Mouse (Mus musculus) MEL (cell line): Measurements from ENCODE around the gene Inpp1. TPM values are rescaled to one million over a fixed set of nuclear protein-coding genes. Genes with fewer than 3 reads are reported as not detected.

Experiments used
- DNase-seq: peaks from one replicate; pipeline ENCODE4 v3.0.0; 2011; ENCODE audit warnings: low read depth, low spot score
- H3K27ac ChIP-seq: 2 replicates; pipeline ENCODE4 v1.5.1; 2012; ENCODE audit warnings: low read depth, mild to moderate bottlenecking, control low read depth, low read length, moderate library complexity; ENCODE audit not compliant: control insufficient read depth
- H3K27me3 ChIP-seq, 2 experiments: fragments of 150-350 bp in 1 of 2; sonication (generic) in 1 of 2; 2 replicates each; pipeline ENCODE4 v1.6.1; 2012; ENCODE audit warnings: low read length in 2 of 2, mild to moderate bottlenecking in 2 of 2, improper control_type of control experiment in 1 of 2, moderate library complexity in 1 of 2; ENCODE audit not compliant: insufficient read depth in 2 of 2, control insufficient read depth in 1 of 2
- H3K36me3 ChIP-seq, 2 experiments: 2 replicates each; pipeline ENCODE4 v1.6.1; 2012 to 2014; ENCODE audit warnings: low read length in 2 of 2, improper control_type of control experiment in 1 of 2, inconsistent platforms in 1 of 2, mild to moderate bottlenecking in 1 of 2; ENCODE audit not compliant: insufficient read depth in 2 of 2, control insufficient read depth in 1 of 2
- H3K4me1 ChIP-seq, 2 experiments: fragments of 150-350 bp in 1 of 2; sonication (generic) in 1 of 2; 2 replicates each; pipeline ENCODE4 v1.6.1; 2012; ENCODE audit warnings: low read length in 2 of 2, improper control_type of control experiment in 1 of 2, mild to moderate bottlenecking in 1 of 2; ENCODE audit not compliant: insufficient read depth in 2 of 2, control insufficient read depth in 1 of 2
- H3K4me3 ChIP-seq, 2 experiments: fragments of 150-350 bp in 1 of 2; sonication (generic) in 1 of 2; 2 replicates each; pipeline ENCODE4 v1.5.1; 2012; ENCODE audit warnings: low read depth in 2 of 2, low read length in 2 of 2, mild to moderate bottlenecking in 2 of 2, moderate library complexity in 2 of 2, control low read depth in 1 of 2, improper control_type of control experiment in 1 of 2; ENCODE audit not compliant: control insufficient read depth in 1 of 2, insufficient read depth in 1 of 2
- H3K79me2 ChIP-seq: 2 replicates; pipeline ENCODE4 v1.6.1; 2012; ENCODE audit warnings: mild to moderate bottlenecking, low read length, moderate library complexity; ENCODE audit not compliant: control insufficient read depth, poor library complexity, insufficient read depth
- H3K9ac ChIP-seq: 2 replicates; pipeline ENCODE4 v1.6.1; 2012; ENCODE audit warnings: low read depth, mild to moderate bottlenecking, control low read depth, low read length, moderate library complexity; ENCODE audit not compliant: control insufficient read depth, poor library complexity, severe bottlenecking
- H3K9me3 ChIP-seq: fragments of 150-350 bp; sonication (generic); replicated peaks from 2 replicates; pipeline ENCODE4 v1.6.1; 2012; ENCODE audit warnings: mild to moderate bottlenecking, low read length, improper control_type of control experiment, moderate library complexity; ENCODE audit not compliant: insufficient read depth
- BHLHE40 ChIP-seq: IDR thresholded peaks from 2 replicates; pipeline ENCODE4 v1.6.1; 2012; ENCODE audit warnings: low read depth, mild to moderate bottlenecking, inconsistent platforms, low read length, improper control_type of control experiment, borderline replicate concordance
- CHD1 ChIP-seq: IDR thresholded peaks from 2 replicates; pipeline ENCODE4 v1.6.1; 2012; ENCODE audit warnings: low read depth, mild to moderate bottlenecking, inconsistent platforms, low read length, improper control_type of control experiment
- CTCF ChIP-seq, 3 experiments: IDR thresholded peaks in 2 of 3; conservative IDR thresholded peaks in 1 of 3; 2 replicates each; pipeline ENCODE4 v1.5.1; 2011 to 2012; ENCODE audit warnings: low read length in 3 of 3, low read depth in 2 of 3, mild to moderate bottlenecking in 2 of 3, improper control_type of control experiment in 1 of 3, inconsistent platforms in 1 of 3, mixed read lengths in 1 of 3, moderate library complexity in 1 of 3; ENCODE audit not compliant: control insufficient read depth in 1 of 3, insufficient read depth in 1 of 3, poor library complexity in 1 of 3, severe bottlenecking in 1 of 3
- E2F4 ChIP-seq: IDR thresholded peaks from 2 replicates; pipeline ENCODE4 v1.6.1; 2011; ENCODE audit warnings: low read depth, low read length, improper control_type of control experiment, borderline replicate concordance
- EP300 ChIP-seq, 2 experiments: IDR thresholded peaks; 2 replicates each; pipeline ENCODE4 v1.6.1; 2011; ENCODE audit warnings: improper control_type of control experiment in 2 of 2, low read length in 2 of 2, low read depth in 1 of 2, mild to moderate bottlenecking in 1 of 2
- ETS1 ChIP-seq: IDR thresholded peaks from 2 replicates; pipeline ENCODE4 v1.6.1; 2012; ENCODE audit warnings: low read depth, mild to moderate bottlenecking, inconsistent platforms, low read length, improper control_type of control experiment, moderate library complexity
- GABPA ChIP-seq: IDR thresholded peaks from 2 replicates; pipeline ENCODE4 v1.6.1; 2012; ENCODE audit warnings: low read depth, mild to moderate bottlenecking, inconsistent platforms, low read length, improper control_type of control experiment, moderate library complexity
- JUND ChIP-seq: IDR thresholded peaks from 2 replicates; pipeline ENCODE4 v1.6.1; 2011; ENCODE audit warnings: low read depth, mild to moderate bottlenecking, improper control_type of control experiment, low read length
- MAFK ChIP-seq: IDR thresholded peaks from 2 replicates; pipeline ENCODE4 v1.6.1; 2011; ENCODE audit warnings: low read depth, mild to moderate bottlenecking, low read length, improper control_type of control experiment, borderline replicate concordance
- MAZ ChIP-seq: IDR thresholded peaks from 2 replicates; pipeline ENCODE4 v1.6.1; 2012; ENCODE audit warnings: low read depth, mild to moderate bottlenecking, inconsistent platforms, low read length, improper control_type of control experiment
- MYC ChIP-seq: IDR thresholded peaks from 2 replicates; pipeline ENCODE4 v1.6.1; 2011; ENCODE audit warnings: low read depth, mild to moderate bottlenecking, low read length, improper control_type of control experiment, moderate library complexity
- NELFE ChIP-seq: IDR thresholded peaks from 2 replicates; pipeline ENCODE4 v1.6.1; 2011; ENCODE audit warnings: low read depth, low read length, improper control_type of control experiment
- POLR2AphosphoS2 ChIP-seq: IDR thresholded peaks from 2 replicates; pipeline ENCODE4 v1.6.1; 2011; ENCODE audit warnings: low read length, improper control_type of control experiment
- POLR2AphosphoS5 ChIP-seq: IDR thresholded peaks from 2 replicates; pipeline ENCODE4 v1.6.1; 2012; ENCODE audit warnings: low read depth, borderline replicate concordance, mild to moderate bottlenecking, inconsistent platforms, low read length, moderate library complexity, mixed read lengths
- RAD21 ChIP-seq: IDR thresholded peaks from 2 replicates; pipeline ENCODE4 v1.6.1; 2011; ENCODE audit warnings: mild to moderate bottlenecking, low read depth, low read length, improper control_type of control experiment
- RCOR1 ChIP-seq: IDR thresholded peaks from 2 replicates; pipeline ENCODE4 v1.6.1; 2012; ENCODE audit warnings: low read depth, mild to moderate bottlenecking, inconsistent platforms, low read length, improper control_type of control experiment
- SIN3A ChIP-seq: IDR thresholded peaks from 2 replicates; pipeline ENCODE4 v1.6.1; 2012; ENCODE audit warnings: low read length, improper control_type of control experiment, inconsistent platforms
- SMC3 ChIP-seq: IDR thresholded peaks from 2 replicates; pipeline ENCODE4 v1.6.1; 2011; ENCODE audit warnings: low read depth, low read length, improper control_type of control experiment
- TAL1 ChIP-seq: IDR thresholded peaks from 2 replicates; pipeline ENCODE4 v1.6.1; 2012; ENCODE audit warnings: mild to moderate bottlenecking, inconsistent platforms, low read length, moderate library complexity, mixed read lengths
- TCF12 ChIP-seq: IDR thresholded peaks from 2 replicates; pipeline ENCODE4 v1.6.1; 2014; ENCODE audit warnings: low read depth, mild to moderate bottlenecking, inconsistent platforms, low read length, improper control_type of control experiment, moderate library complexity
- UBTF ChIP-seq: IDR thresholded peaks from 2 replicates; pipeline ENCODE4 v1.6.1; 2012; ENCODE audit warnings: low read depth, mild to moderate bottlenecking, inconsistent platforms, low read length, improper control_type of control experiment, moderate library complexity, borderline replicate concordance; ENCODE audit not compliant: insufficient read depth
- USF1 ChIP-seq: IDR thresholded peaks from 2 replicates; pipeline ENCODE4 v1.6.1; 2014; ENCODE audit warnings: low read depth, mild to moderate bottlenecking, inconsistent platforms, low read length, improper control_type of control experiment, moderate library complexity
- USF2 ChIP-seq, 2 experiments: IDR thresholded peaks; 2 replicates each; pipeline ENCODE4 v1.6.1; 2011 to 2012; ENCODE audit warnings: improper control_type of control experiment in 2 of 2, low read length in 2 of 2, borderline replicate concordance in 1 of 2, inconsistent platforms in 1 of 2, low read depth in 1 of 2, mild to moderate bottlenecking in 1 of 2; ENCODE audit not compliant: insufficient read depth in 1 of 2
- ZC3H11A ChIP-seq: IDR thresholded peaks from 2 replicates; pipeline ENCODE4 v1.6.1; 2012; ENCODE audit warnings: low read depth, mild to moderate bottlenecking, inconsistent platforms, low read length, improper control_type of control experiment
- ZKSCAN1 ChIP-seq: IDR thresholded peaks from 2 replicates; pipeline ENCODE4 v1.6.1; 2012; ENCODE audit warnings: low read depth, mild to moderate bottlenecking, inconsistent platforms, low read length, improper control_type of control experiment, moderate library complexity
- ZNF384 ChIP-seq: IDR thresholded peaks from 2 replicates; pipeline ENCODE4 v1.6.1; 2012; ENCODE audit warnings: low read depth, mild to moderate bottlenecking, inconsistent platforms, low read length, improper control_type of control experiment
- polyA plus RNA-seq, 2 experiments: library from polyadenylated mRNA; stranded (reverse) in 1 of 2; unstranded in 1 of 2; fragments of >175 nt in 1 of 2; fragments of >200 nt in 1 of 2; gene quantifications; 2 replicates each; pipeline versions ENCODE4 v1.2.1 to v1.2.4; 2012; ENCODE audit warnings: low replicate concordance in 2 of 2, low read depth in 1 of 2; ENCODE audit not compliant: insufficient read length in 2 of 2, insufficient read depth in 1 of 2, missing spikeins in 1 of 2
- total RNA-seq: library from RNA; depleted of rRNA; stranded (reverse); fragments of 300-350 nt; gene quantifications from 2 replicates; pipeline ENCODE4 v1.2.3, GENCODE M21; 2012

Gene Inpp1
- total and polyA plus RNA-seq, 3 experiments, result 0.96 to 5.9 TPM; not detected in 1

- no peak for TF ChIP-seq USF2 (IDR thresholded peaks at IDR 0.05; ENCODE audit: borderline replicate concordance in 1 of 2, insufficient read depth in 1 of 2, low read depth in 1 of 2, low read length in 2 of 2)
- no peak for TF ChIP-seq POLR2AphosphoS2
- TF ChIP-seq GABPA, result no peak
- TF ChIP-seq CTCF (IDR thresholded peaks at IDR 0.05 in 2 of 3, conservative IDR thresholded peaks at IDR 0.05 in 1 of 3; ENCODE audit: control insufficient read depth in 1 of 3, insufficient read depth in 1 of 3, low read depth in 2 of 3, low read length in 3 of 3, poor library complexity in 1 of 3, severe bottlenecking in 1 of 3), result no peak
- no peak for TF ChIP-seq ZC3H11A
- no peak for TF ChIP-seq UBTF
- no peak for TF ChIP-seq E2F4
- no peak for TF ChIP-seq JUND
- no peak for TF ChIP-seq USF1
- TF ChIP-seq TCF12, result no peak
- TF ChIP-seq MYC, result no peak
- TF ChIP-seq TAL1, result no peak
- no peak for TF ChIP-seq POLR2AphosphoS5
- TF ChIP-seq ZKSCAN1, result no peak
- no peak for TF ChIP-seq BHLHE40
- no peak for TF ChIP-seq CHD1
- no peak for TF ChIP-seq SIN3A
- TF ChIP-seq SMC3, result no peak
- DNase-seq, result no peak
- no peaks in the 10 kb centered on the region for H3K79me2 ChIP-seq
- no peak overlapping the region for H3K27ac ChIP-seq
- no peak overlapping the region for H3K9ac ChIP-seq
- no peaks in the 10 kb centered on the region for H3K27me3 ChIP-seq
- H3K36me3 ChIP-seq, result peaks cover 0 to 9% of the 10 kb centered on the region in 2 experiments; a peak in 2 of 4 replicates
- peaks cover 8 to 9% of the 10 kb centered on the region in 2 experiments for H3K4me1 ChIP-seq
- H3K4me3 ChIP-seq, result no peak overlapping the region
- H3K9me3 ChIP-seq, result no peaks in the 10 kb centered on the region
Measured at GRCm38 (mm10) chr1:52749978-52750377, 67.5 kb downstream of the Inpp1 start.

GRCm38 (mm10) chr1:52748260-52748659 lies 69.2 kb downstream of the Inpp1 start:
- H3K36me3 ChIP-seq, result peaks cover 0 to 4% of the 10 kb centered on the region in 2 experiments; a peak in 2 of 4 replicates
- H3K27ac ChIP-seq, result no peak overlapping the region
- no peaks in the 10 kb centered on the region for H3K27me3 ChIP-seq
- no peaks in the 10 kb centered on the region for H3K9me3 ChIP-seq
- no peak overlapping the region for H3K4me3 ChIP-seq
- TF ChIP-seq ZC3H11A (peak; percentile 94), CTCF (IDR thresholded peaks at IDR 0.05 in 2 of 3, conservative IDR thresholded peaks at IDR 0.05 in 1 of 3; ENCODE audit: control insufficient read depth in 1 of 3, insufficient read depth in 1 of 3, low read depth in 2 of 3, low read length in 3 of 3, poor library complexity in 1 of 3, severe bottlenecking in 1 of 3) (peak; percentile 60 to 90 (median 65)), RCOR1 (0 out of 2 replicates have a peak, but pooled peaks have one; percentile 27), SIN3A (0 out of 2 replicates have a peak, but pooled peaks have one; percentile 25), EP300 (IDR thresholded peaks at IDR 0.05; ENCODE audit: low read depth in 1 of 2, low read length in 2 of 2) (no peak; a peak in 1 of 4 replicates), NELFE (no peak), TCF12 (0 out of 2 replicates have a peak, but pooled peaks have one; percentile 11), SMC3 (peak; percentile 96), MAZ (no peak), BHLHE40 (0 out of 2 replicates have a peak, but pooled peaks have one; percentile 7), ZNF384 (peak; percentile 47; the same call in 1 of the 2 replicates), RAD21 (peak; percentile 87), MAFK (no peak), ETS1 (no peak)
- H3K4me1 ChIP-seq, result peaks cover 6 to 8% of the 10 kb centered on the region in 2 experiments
- no peaks in the 10 kb centered on the region for H3K79me2 ChIP-seq
- H3K9ac ChIP-seq, result no peak overlapping the region
- DNase-seq, result peak; percentile 78
